Mouse (Mus musculus): ENCODE measurements around the gene Gm12800. TPM values are rescaled to one million over a fixed set of nuclear protein-coding genes. Genes with fewer than 3 reads are reported as not detected.
"Not testable (repeated sequence)": the region's sequence is repeated elsewhere in the genome, so short reads cannot be mapped to it uniquely, and the experiment has no call there.

The Gm12800 gene
- not detected in 3 replicates for total RNA-seq (2017)

GRCm38 (mm10) chr4:101908821-101909220 is at the start of gene Gm12800:
Gene Gm12800 (plus strand): TSS chr4:101909121.
- ATAC-seq (replicated peaks; ENCODE audit: insufficient number of reproducible peaks, low FRiP score, low TSS enrichment, poor library complexity, severe bottlenecking) = not testable (repeated sequence)

- no peak for ATAC-seq (replicated peaks; ENCODE audit: insufficient number of reproducible peaks, low FRiP score, low TSS enrichment, poor library complexity, severe bottlenecking)
These were observed 48.0 kb upstream of the Gm12800 start for GRCm38 (mm10) chr4:101860873-101861272.

- ATAC-seq (replicated peaks; ENCODE audit: insufficient number of reproducible peaks, low FRiP score, low TSS enrichment, poor library complexity, severe bottlenecking) = no peak
These were observed 46.6 kb upstream of the Gm12800 start for GRCm38 (mm10) chr4:101862289-101862688.

- not testable (repeated sequence) for ATAC-seq (replicated peaks; ENCODE audit: insufficient number of reproducible peaks, low FRiP score, low TSS enrichment, poor library complexity, severe bottlenecking)
These were observed 36.9 kb upstream of the Gm12800 start for GRCm38 (mm10) chr4:101872031-101872430.

GRCm38 (mm10) chr4:101875687-101876086 is 33.2 kb upstream of the Gm12800 start:
- ATAC-seq (replicated peaks; ENCODE audit: insufficient number of reproducible peaks, low FRiP score, low TSS enrichment, poor library complexity, severe bottlenecking) = not testable (repeated sequence)

- no peak for ATAC-seq (replicated peaks; ENCODE audit: insufficient number of reproducible peaks, low FRiP score, low TSS enrichment, poor library complexity, severe bottlenecking)
These were observed 25.3 kb upstream of the Gm12800 start for GRCm38 (mm10) chr4:101883641-101884040.

- no peak for ATAC-seq (replicated peaks; ENCODE audit: insufficient number of reproducible peaks, low FRiP score, low TSS enrichment, poor library complexity, severe bottlenecking)
These were observed 19.5 kb upstream of the Gm12800 start for GRCm38 (mm10) chr4:101889377-101889776.

GRCm38 (mm10) chr4:101893656-101894420 is 15.1 kb upstream of the Gm12800 start, which contains the start of gene C130073F10Rik:
Gene C130073F10Rik (minus strand): TSS chr4:101893789.
- no peak for ATAC-seq (replicated peaks; ENCODE audit: insufficient number of reproducible peaks, low FRiP score, low TSS enrichment, poor library complexity, severe bottlenecking)

GRCm38 (mm10) chr4:101940107-101940506 is 31.2 kb downstream of the Gm12800 start, which contains the start of gene Gm12794:
Gene Gm12794 (plus strand): TSS chr4:101940407.
- not testable (repeated sequence) for ATAC-seq (replicated peaks; ENCODE audit: insufficient number of reproducible peaks, low FRiP score, low TSS enrichment, poor library complexity, severe bottlenecking)

Other genes starting within 250 kb of the Gm12800 start
- not detected in 3 replicates for gene Lepr, start 191.7 kb upstream of the Gm12800 start, total RNA-seq (2017)
- not detected in 3 replicates for gene B020004J07Rik, start 65.1 kb upstream of the Gm12800 start, total RNA-seq (2017)
- gene C130073F10Rik, start 15.3 kb upstream of the Gm12800 start, total RNA-seq (2017) = not detected in 3 replicates
- not detected in 3 replicates for gene Gm12794, start 31.3 kb downstream of the Gm12800 start, total RNA-seq (2017)
- gene Gm12790, start 71.9 kb downstream of the Gm12800 start, total RNA-seq (2017) = not detected in 3 replicates
- not detected in 3 replicates for gene Gm12789, start 77.5 kb downstream of the Gm12800 start, total RNA-seq (2017)
- 137 to 259 TPM (median 236 TPM) in 3 replicates for gene Pde4b, start 178.4 kb downstream of the Gm12800 start, total RNA-seq (2017)